Mouse (Mus musculus) urinary bladder, postnatal 10 days (tissue): Measurements from ENCODE around the gene Nrl.

Source experiments
- DNase-seq: peaks from one replicate; pipeline ENCODE4 v3.0.0; 2022; ENCODE audit warnings: low spot score

Gene Nrl

GRCm38 (mm10) chr14:55536116-55536745 is 11.4 kb upstream of the Nrl start:
- no peak for DNase-seq

GRCm38 (mm10) chr14:55527940-55528339 is 3.2 kb upstream of the Nrl start:
- no peak for DNase-seq

DNA sequence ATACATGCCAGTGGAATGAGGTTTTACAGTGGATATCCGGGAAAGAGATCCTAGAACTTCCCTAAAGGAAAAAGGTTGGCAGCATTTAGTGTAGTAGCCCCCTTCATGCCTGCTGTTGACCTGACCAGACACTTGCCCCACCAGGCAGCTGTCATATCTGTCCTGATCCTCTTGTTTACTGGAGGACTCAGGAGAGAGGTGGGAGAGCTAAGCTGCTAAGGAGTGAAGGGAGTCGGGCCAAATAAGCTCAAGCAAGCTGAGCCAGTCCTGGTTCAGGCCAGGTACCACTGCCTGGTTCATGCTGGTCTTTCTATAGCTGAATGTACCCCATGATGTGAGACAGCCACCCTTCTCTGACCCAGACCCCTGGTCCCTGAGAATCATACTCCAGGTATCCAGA is 1.9 kb upstream of the Nrl start:
- no peak for DNase-seq

DNA sequence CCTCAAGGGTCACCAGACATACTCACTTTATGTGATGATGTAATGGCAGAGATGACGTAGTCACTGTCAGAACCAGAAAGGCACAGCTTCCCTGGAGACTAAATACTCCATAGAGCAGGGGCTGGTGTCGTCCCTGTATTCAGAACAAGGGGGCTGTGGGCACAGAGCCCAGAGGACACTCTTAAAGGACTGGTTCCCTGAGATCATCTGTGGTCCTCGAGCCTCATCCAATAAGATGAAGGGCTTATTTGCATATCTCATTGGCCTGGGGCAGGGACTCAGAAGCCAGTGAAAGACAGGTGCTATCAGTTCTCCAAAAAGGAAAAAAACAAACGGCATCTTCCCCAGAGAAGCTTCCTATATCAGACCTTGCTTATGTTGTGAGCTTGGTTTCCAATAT is 719 bp downstream of the Nrl start:
- DNase-seq: no peak

GRCm38 (mm10) chr14:55520451-55521361 is 4.1 kb downstream of the Nrl start:
- DNase-seq: no peak

- DNase-seq: no peak
Measured at GRCm38 (mm10) chr14:55519604-55520003, 5.2 kb downstream of the Nrl start.

- DNase-seq: no peak
Measured at GRCm38 (mm10) chr14:55518897-55519296, 5.9 kb downstream of the Nrl start.

DNA sequence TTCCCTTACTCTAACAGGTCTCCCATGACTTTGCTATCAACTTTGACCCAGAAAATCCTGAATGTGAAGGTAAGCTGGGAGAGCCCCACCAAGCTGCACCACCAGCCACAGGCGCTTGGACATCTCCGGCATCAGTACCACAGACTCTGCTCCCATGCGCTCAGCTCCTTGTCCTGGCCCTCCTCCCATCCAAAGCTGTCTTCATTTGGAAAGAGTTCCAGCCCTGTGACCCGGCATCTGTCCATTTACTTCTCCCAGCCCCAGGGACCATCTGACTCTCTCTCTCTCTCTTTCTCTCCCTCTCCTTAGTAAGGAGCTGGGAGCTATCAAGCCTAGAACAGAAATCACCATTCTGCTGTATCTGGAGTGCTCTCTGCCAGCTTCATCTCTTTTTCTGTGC is 8.9 kb downstream of the Nrl start:
- no peak for DNase-seq

GRCm38 (mm10) chr14:55513927-55514326 is 10.9 kb downstream of the Nrl start:
- no peak for DNase-seq

GRCm38 (mm10) chr14:55511037-55511436 is 13.7 kb downstream of the Nrl start:
- DNase-seq: no peak

GRCm38 (mm10) chr14:55510125-55510731 is 14.6 kb downstream of the Nrl start, which contains the start of gene Cpne6:
Gene Cpne6, plus strand, starts transcription at chr14:55510445.
- no peak for DNase-seq

GRCm38 (mm10) chr14:55509540-55509939 is 15.2 kb downstream of the Nrl start:
- no peak for DNase-seq

GRCm38 (mm10) chr14:55507801-55508200 is 17.0 kb downstream of the Nrl start:
- DNase-seq: no peak

GRCm38 (mm10) chr14:55505612-55506011 is 19.2 kb downstream of the Nrl start:
- no peak for DNase-seq

DNA sequence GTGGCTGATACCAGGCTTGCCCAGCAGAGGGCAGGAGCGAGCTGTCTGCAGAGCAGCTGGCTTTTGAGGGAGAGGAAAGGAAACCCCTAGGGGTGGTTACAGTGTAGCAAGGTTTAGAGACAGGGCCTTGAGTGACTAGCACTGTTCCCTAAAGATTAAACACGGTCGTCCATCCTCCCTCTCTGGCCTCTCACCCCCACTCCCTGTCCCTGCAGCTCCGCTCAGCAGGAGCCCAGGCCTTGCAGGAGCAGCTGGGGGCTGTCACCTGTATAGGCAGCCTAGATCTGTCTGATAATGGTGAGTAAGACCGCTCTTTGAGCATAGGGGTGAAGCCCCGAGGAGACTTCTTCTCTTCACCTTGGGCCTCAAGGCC is 27.3 kb downstream of the Nrl start:
- DNase-seq: peak; percentile 62

DNA sequence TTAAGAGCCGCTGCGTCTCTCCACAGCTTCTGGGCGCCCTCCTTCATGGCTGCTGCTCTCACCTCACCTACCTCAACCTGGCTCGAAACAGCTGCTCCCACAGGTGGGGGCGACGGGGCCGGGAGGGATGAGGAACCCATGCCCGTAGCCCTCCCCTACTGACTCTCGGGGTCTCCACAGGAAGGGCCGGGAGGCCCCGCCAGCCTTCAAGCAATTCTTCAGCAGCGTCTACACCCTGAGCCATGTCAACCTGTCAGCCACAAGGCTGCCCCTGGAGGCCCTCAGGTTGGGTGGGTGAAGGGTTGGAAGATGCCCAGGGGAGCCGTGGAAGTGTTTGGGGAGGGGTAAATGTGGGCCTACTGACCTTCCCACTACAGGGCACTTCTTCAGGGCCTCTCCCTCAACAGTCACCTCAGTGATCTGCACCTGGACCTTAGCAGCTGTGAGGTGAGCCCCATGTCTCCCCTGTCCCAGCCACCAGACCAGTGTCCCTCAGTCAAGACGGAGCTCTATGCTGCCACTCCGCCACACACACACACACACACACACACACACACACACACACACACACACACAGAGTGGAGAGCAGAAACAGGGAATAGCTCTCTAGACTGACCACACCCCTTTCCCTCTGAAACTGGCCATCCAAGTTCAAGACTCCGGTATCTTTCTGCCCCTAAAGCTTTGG is 27.9 kb downstream of the Nrl start:
- DNase-seq: no peak

- no peak for DNase-seq
Measured at GRCm38 (mm10) chr14:55495509-55496240, 29.1 kb downstream of the Nrl start.

DNA sequence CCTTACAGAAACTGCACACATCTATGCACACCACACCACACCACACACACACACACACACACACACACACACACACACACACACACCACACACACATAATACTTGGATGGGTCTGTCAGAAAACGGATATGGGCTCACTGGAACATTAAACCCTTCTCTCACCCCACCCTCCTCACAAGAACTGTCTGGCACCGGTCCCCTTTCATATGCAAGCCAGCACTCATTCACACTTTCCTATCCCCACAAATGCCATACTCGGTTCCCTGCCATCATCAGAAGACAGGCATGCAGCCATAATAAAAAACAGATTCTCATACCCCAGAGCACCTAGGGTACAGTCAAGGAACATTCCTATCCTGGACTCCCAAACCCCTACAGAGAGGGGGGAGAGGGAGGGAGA is 32.7 kb downstream of the Nrl start:
- no peak for DNase-seq

DNA sequence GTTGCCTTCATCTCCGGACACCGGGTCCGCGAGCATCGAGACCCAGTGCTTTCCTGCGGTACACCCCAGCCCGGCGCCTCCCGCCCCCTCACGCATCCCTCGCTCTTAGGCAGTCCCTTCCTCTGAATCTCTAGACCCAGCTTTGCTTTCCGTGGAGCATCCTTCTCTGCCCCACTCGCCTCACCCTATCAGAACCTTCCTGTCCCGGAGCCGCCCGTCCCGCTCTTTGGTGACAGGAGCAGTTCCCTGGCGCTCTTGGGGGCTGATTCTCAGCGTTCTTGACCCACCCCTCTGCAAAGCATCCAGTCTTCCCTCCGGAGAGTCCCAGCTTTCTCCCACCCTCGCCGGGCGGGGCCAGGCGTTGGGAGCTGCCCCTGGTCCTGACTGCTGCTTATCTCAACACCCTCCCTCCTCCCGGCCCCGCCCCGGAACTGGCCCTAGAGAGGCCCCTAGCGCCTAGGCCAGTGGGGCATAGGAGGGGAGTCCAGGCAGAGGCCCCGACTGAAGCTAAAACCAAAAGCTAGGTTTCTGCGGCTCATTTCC is 33.4 kb downstream of the Nrl start:
- DNase-seq: no peak

GRCm38 (mm10) chr14:55490361-55491201 is 34.2 kb downstream of the Nrl start, which contains the start of gene Carmil3:
Gene Carmil3, plus strand, starts transcription at chr14:55490651.
- DNase-seq: no peak
